ENCODE assay signal across 13 mouse cellular contexts in genomic region chr3:3349634-3350033, GRCm38 (mm10).
"Had no signal": no experiment of that assay in that cellular context is flagged by ENCODE, and none has a peak within 500 bp of the region (broad histone marks: within the 10 kb centered on the region; RNA-seq: fewer than 3 reads in every experiment).

No protein-coding gene starts in this region.

- DNase-seq: kidney, adult 9 months; kidney, postnatal 25 days; layer of hippocampus, adult 9-11 months; liver, embryonic 13.5 days; lung, adult 2 months; midbrain, embryonic 14.5 days; thymus, adult 18-20 months; thymus, postnatal 4 days had no signal

- H3K4me2 ChIP-seq: liver, embryonic 13.5 days had no signal

- H3K36me3 ChIP-seq: liver, embryonic 13.5 days; midbrain, embryonic 10.5 days had no signal

- H3K27ac ChIP-seq: kidney, postnatal 0 days; layer of hippocampus, adult 2 months; liver, embryonic 13.5 days; midbrain, embryonic 10.5 days had no signal

- H3K4me3 ChIP-seq: layer of hippocampus, adult 2 months; liver, embryonic 13.5 days; megakaryocyte, embryonic 14.5 days; midbrain, embryonic 10.5 days had no signal

- H3K9ac ChIP-seq: liver, embryonic 13.5 days had no signal

- H3K4me1 ChIP-seq: liver, embryonic 13.5 days; megakaryocyte, embryonic 14.5 days; midbrain, embryonic 10.5 days had no signal

- ATAC-seq: lung, postnatal 0 days had no signal

- H3K27me3 ChIP-seq: liver, embryonic 13.5 days; megakaryocyte, embryonic 14.5 days had no signal
